Mouse (Mus musculus) small intestine, adult 2 months (tissue): Measurements from ENCODE around the gene Cwh43.

Source experiments
- CTCF ChIP-seq: fragments of 200-500 bp; IDR thresholded peaks from 2 replicates; pipeline ENCODE4 v1.5.1; 2012; ENCODE audit warnings: low read depth, mild to moderate bottlenecking, control low read depth, inconsistent platforms, low read length, moderate library complexity, mixed read lengths; ENCODE audit not compliant: insufficient replicate concordance, insufficient read length; ENCODE audit errors: extremely low read depth
- POLR2A ChIP-seq: fragments of 200-500 bp; IDR thresholded peaks from 2 replicates; pipeline ENCODE4 v1.6.1; 2012; ENCODE audit warnings: low read depth, mild to moderate bottlenecking, control low read depth, inconsistent platforms, low read length, moderate library complexity

DNA sequence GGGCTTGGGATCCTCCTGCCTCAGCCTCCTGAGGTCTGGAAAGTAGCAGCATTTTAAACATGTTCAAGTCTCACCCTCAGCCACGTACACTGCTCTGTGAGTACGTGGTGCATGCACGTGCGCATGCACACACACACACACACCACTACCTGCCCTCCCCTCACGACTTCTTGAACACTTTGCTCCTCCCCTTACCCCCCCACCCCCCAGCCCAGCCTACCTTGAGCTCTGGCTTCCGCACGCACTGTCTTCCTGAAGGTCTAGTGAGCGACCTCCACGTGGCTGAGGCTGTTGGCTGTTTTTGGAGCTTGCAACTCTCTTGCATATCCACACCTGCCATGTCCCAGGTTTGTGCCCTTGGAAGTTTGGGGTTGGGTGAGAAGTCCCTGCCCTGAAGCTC lies 96.5 kb downstream of the Cwh43 start:
- no peak for TF ChIP-seq CTCF
- TF ChIP-seq POLR2A = no peak
